Mouse (Mus musculus) myocyte (in vitro differentiated cells): ENCODE data around the gene Fam71e1.

Source experiments
- MAX ChIP-seq: IDR thresholded peaks from one replicate; pipeline ENCODE4 v1.6.1; 2011; ENCODE audit warnings: low read depth, mild to moderate bottlenecking, control low read depth
- MYOD1 ChIP-seq, 3 experiments: IDR thresholded peaks; one replicate each; pipeline ENCODE4 v1.6.1; 2011; ENCODE audit warnings: control low read depth in 2 of 3, low read depth in 2 of 3, mild to moderate bottlenecking in 2 of 3, moderate library complexity in 1 of 3; ENCODE audit not compliant: insufficient read length in 2 of 3, control insufficient read depth in 1 of 3
- MYOG ChIP-seq, 3 experiments: IDR thresholded peaks; one replicate each; pipeline ENCODE4 v1.6.1; 2011; ENCODE audit warnings: control low read depth in 2 of 3, low read depth in 2 of 3, mild to moderate bottlenecking in 2 of 3; ENCODE audit not compliant: insufficient read length in 2 of 3, control insufficient read depth in 1 of 3, insufficient read depth in 1 of 3
- POLR2A ChIP-seq: IDR thresholded peaks from one replicate; pipeline ENCODE4 v1.6.1; 2011; ENCODE audit warnings: low read depth, mild to moderate bottlenecking, control low read depth, moderate library complexity; ENCODE audit not compliant: insufficient read length
- POLR2AphosphoS2 ChIP-seq: IDR thresholded peaks from one replicate; pipeline ENCODE4 v1.6.1; 2011; ENCODE audit warnings: low read depth, control low read depth; ENCODE audit not compliant: insufficient read length
- REST ChIP-seq: IDR thresholded peaks from one replicate; pipeline ENCODE4 v1.6.1; 2011; ENCODE audit warnings: mild to moderate bottlenecking, control low read depth, moderate library complexity; ENCODE audit not compliant: insufficient read depth, insufficient read length
- SRF ChIP-seq: IDR thresholded peaks from one replicate; pipeline ENCODE4 v1.6.1; 2011; ENCODE audit warnings: low read depth; ENCODE audit not compliant: control insufficient read depth, insufficient read length
- TCF12 ChIP-seq: IDR thresholded peaks from one replicate; pipeline ENCODE4 v1.6.1; 2011; ENCODE audit warnings: mild to moderate bottlenecking, control low read depth; ENCODE audit not compliant: poor library complexity, insufficient read depth, severe bottlenecking
- TCF3 ChIP-seq: IDR thresholded peaks from one replicate; pipeline ENCODE4 v1.6.1; 2011; ENCODE audit warnings: low read depth, control low read depth; ENCODE audit not compliant: insufficient read length
- USF1 ChIP-seq: IDR thresholded peaks from one replicate; pipeline ENCODE4 v1.6.1; 2011; ENCODE audit warnings: low read depth, mild to moderate bottlenecking, control low read depth, moderate library complexity

DNA sequence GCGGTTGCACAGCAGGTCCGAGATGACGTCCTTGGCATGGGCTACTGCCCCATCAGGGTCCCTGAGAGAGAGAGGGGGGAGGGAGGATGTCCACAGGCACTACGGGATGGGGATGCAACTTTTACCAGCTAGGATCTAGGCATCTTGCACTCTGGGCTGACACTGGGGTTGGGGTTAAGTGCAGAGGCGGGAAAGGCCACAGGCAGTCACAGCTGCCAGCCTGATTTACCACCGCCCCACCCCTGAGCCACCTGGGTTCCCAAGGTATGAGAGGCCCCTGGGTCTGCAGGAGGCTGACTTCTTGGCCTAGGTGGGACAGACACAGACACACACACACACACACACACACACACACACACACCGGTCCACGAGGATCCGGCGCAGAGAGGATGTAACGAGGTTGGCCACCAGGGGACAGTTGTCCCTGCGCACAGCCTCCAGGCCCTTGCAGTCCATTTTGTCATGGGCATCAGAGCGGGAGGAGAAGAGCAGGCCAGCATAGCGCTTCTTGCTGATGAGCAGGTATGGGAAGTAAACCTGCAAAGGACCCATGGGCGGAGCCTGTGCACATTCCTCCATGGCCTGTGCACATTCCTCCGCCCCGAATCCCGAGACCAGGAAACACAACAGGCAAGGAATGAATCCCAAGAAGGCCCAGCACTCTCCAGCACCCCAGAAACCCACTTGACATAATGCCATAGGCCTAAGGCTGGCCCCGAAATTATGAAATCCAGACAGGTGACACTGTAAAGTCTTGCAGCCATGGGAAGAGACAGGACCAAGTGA is 38.5 kb downstream of the Fam71e1 start:
- TF ChIP-seq TCF12 (no peak), POLR2A (no peak), TCF3 (no peak), MYOD1 (IDR thresholded peaks at IDR 0.05; ENCODE audit: control insufficient read depth in 1 of 3, insufficient read length in 2 of 3, low read depth in 2 of 3) (no peak), MAX (no peak), POLR2AphosphoS2 (no peak), MYOG (IDR thresholded peaks at IDR 0.05; ENCODE audit: control insufficient read depth in 1 of 3, insufficient read depth in 1 of 3, insufficient read length in 2 of 3, low read depth in 2 of 3) (peak in 1 of 3 experiments; percentile 16), USF1 (no peak), SRF (no peak), REST (no peak)
